Mouse (Mus musculus) CD4-positive, CD25-positive, alpha-beta regulatory T cell, adult 4 months (primary cell): ENCODE data around the gene Bpifa6. TPM values are rescaled to one million over a fixed set of nuclear protein-coding genes. Genes with fewer than 3 reads are reported as not detected.

Experiments used
- ATAC-seq: one replicate; pipeline ENCODE4 v1.8.0; 2017
- polyA plus RNA-seq, 2 experiments: library from polyadenylated mRNA; unstranded; fragments of 100-300 nt; shearing (Covaris generic); gene quantifications; one replicate each; pipeline ENCODE4 v1.2.1; 2017

Gene Bpifa6
- polyA plus RNA-seq, 2 experiments from 2014 or later: not detected

DNA sequence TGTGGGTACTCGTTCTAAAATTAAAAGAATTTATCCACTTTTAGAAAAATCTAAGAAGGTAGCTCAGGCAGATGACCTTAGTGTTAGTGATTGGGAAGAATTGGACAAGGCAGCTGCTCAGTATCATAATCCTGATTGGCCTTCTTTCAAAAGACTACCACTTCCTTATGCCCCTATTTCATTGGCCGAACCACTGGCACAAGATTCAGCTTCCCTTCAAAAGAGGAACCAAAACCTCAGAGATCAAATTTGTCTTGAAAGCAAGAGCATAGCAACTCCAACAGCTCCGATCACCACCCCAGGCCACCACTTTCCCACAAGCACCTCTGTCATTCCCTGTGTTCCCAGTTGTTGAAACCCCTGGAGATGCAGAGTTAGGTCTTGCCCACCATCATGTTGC is 70.0 kb downstream of the Bpifa6 start:
- ATAC-seq: no peak

Other genes with a start within 250 kb of the Bpifa6 start
- 100 to 1,000 TPM; 238 to 257 TPM for gene Mapre1, start 233.7 kb upstream of the Bpifa6 start, polyA plus RNA-seq
- not detected for gene Efcab8, start 195.0 kb upstream of the Bpifa6 start, polyA plus RNA-seq
- gene Sun5, start 103.9 kb upstream of the Bpifa6 start, polyA plus RNA-seq: not detected
- not detected for gene Bpifb2, start 99.9 kb upstream of the Bpifa6 start, polyA plus RNA-seq
- gene Bpifb6, start 74.6 kb upstream of the Bpifa6 start, polyA plus RNA-seq: not detected
- gene Bpifb3, start 56.7 kb upstream of the Bpifa6 start, polyA plus RNA-seq: not detected
- not detected for gene Bpifb4, start 36.7 kb upstream of the Bpifa6 start, polyA plus RNA-seq
- not detected for gene Bpifa2, start 33.3 kb downstream of the Bpifa6 start, polyA plus RNA-seq
- not detected for gene Bpifa3, start 155.4 kb downstream of the Bpifa6 start, polyA plus RNA-seq
- gene Bpifa1, start 167.9 kb downstream of the Bpifa6 start, polyA plus RNA-seq: not detected
- gene Bpifa5, start 187.7 kb downstream of the Bpifa6 start, polyA plus RNA-seq: not detected
- gene Bpifb1, start 215.9 kb downstream of the Bpifa6 start, polyA plus RNA-seq: not detected
- gene Bpifb5, start 248.8 kb downstream of the Bpifa6 start, polyA plus RNA-seq: not detected